Comparison of ENCODE assay signal across 8 mouse cellular contexts in genomic region chr1:165814521-165815278, GRCm38 (mm10). TPM values are rescaled to one million over a fixed set of nuclear protein-coding genes. Genes with fewer than 3 reads are reported as not detected.
DNase-seq lines count a peak whose midpoint lies in the region; ATAC-seq lines count a peak whose summit lies in the region.

No protein-coding gene starts in this region.

- ATAC-seq in kidney, embryonic 14.5 days (ENCODE audit: low FRiP score, low TSS enrichment), result no peak
- ATAC-seq in midbrain, embryonic 16.5 days, result peak; percentile 18

- H3K4me3 ChIP-seq in kidney, embryonic 14.5 days (ENCODE audit: low read length), result no peak overlapping the region
- H3K4me3 ChIP-seq in embryonic facial prominence, embryonic 10.5 days, result peak overlapping the region; percentile 21; the same call in 1 of the 2 replicates
- H3K4me3 ChIP-seq in midbrain, embryonic 16.5 days (ENCODE audit: low read depth, low read length), result no peak overlapping the region

- no peak overlapping the region for H3K27ac ChIP-seq in kidney, embryonic 14.5 days (ENCODE audit: low read depth, low read length)
- H3K27ac ChIP-seq in embryonic facial prominence, embryonic 10.5 days (replicated peaks), result peak overlapping the region; percentile 82
- peak overlapping the region; percentile 74 for H3K27ac ChIP-seq in midbrain, embryonic 16.5 days (ENCODE audit: low read length)

- H3K9ac ChIP-seq in kidney, embryonic 14.5 days (ENCODE audit: low read depth, low read length), result no peak overlapping the region
- peak overlapping the region; percentile 35; the same call in 1 of the 2 replicates for H3K9ac ChIP-seq in midbrain, embryonic 16.5 days (ENCODE audit: low read depth, low read length)

- H3K9me3 ChIP-seq in kidney, embryonic 14.5 days (ENCODE audit: control insufficient read depth, low read length), result no peaks in the 10 kb centered on the region
- no peaks in the 10 kb centered on the region for H3K9me3 ChIP-seq in embryonic facial prominence, embryonic 10.5 days
- H3K9me3 ChIP-seq in midbrain, embryonic 16.5 days (replicated peaks; ENCODE audit: control insufficient read depth, low read length, poor library complexity, severe bottlenecking), result no peaks in the 10 kb centered on the region

- no peak overlapping the region for H3K4me2 ChIP-seq in kidney, embryonic 14.5 days (replicated peaks; ENCODE audit: low read depth, low read length)
- 0 out of 2 replicates have a peak overlapping the region, but pooled peaks have one; percentile 14 for H3K4me2 ChIP-seq in midbrain, embryonic 16.5 days (ENCODE audit: low read length)

- 33% methylated on average over 14 of the region's 14 CpGs for WGBS in kidney, embryonic 14.5 days
- 17% methylated on average over 14 of the region's 14 CpGs for WGBS in embryonic facial prominence, embryonic 10.5 days
- 10% methylated on average over 14 of the region's 14 CpGs for WGBS in midbrain, embryonic 16.5 days

- H3K27me3 ChIP-seq in kidney, embryonic 14.5 days (ENCODE audit: control insufficient read depth, insufficient read depth, low read length), result no peaks in the 10 kb centered on the region; the same call in 1 of the 2 replicates
- peaks cover 72% of the 10 kb centered on the region for H3K27me3 ChIP-seq in embryonic facial prominence, embryonic 10.5 days (replicated peaks; ENCODE audit: low read depth, poor library complexity, severe bottlenecking)
- peaks cover 9% of the 10 kb centered on the region for H3K27me3 ChIP-seq in midbrain, embryonic 16.5 days (ENCODE audit: control insufficient read depth, insufficient read depth, low read depth, low read length)

- peaks cover 6% of the 10 kb centered on the region; the same call in 1 of the 2 replicates for H3K4me1 ChIP-seq in kidney, embryonic 14.5 days (ENCODE audit: control insufficient read depth, insufficient read depth, low read length)
- H3K4me1 ChIP-seq in embryonic facial prominence, embryonic 10.5 days, result peaks cover 72% of the 10 kb centered on the region
- peaks cover 26% of the 10 kb centered on the region for H3K4me1 ChIP-seq in midbrain, embryonic 16.5 days (ENCODE audit: control insufficient read depth, insufficient read depth, low read length)

- peak; percentile 21 for DNase-seq in kidney, postnatal 10 days
- peak; percentile 31 for DNase-seq in embryonic facial prominence, embryonic 10.5 days (ENCODE audit: low spot score)
- DNase-seq in heart, postnatal 4 days, result peak; percentile 20
- DNase-seq in cerebellum, adult 9-11 months, result no peak
- DNase-seq in spleen, postnatal 10 days (ENCODE audit: low spot score in 2 of 2), result no peak
- no peak for DNase-seq in adrenal gland, postnatal 25 days

- H3K36me3 ChIP-seq in kidney, embryonic 14.5 days (ENCODE audit: control insufficient read depth, insufficient read depth, low read length), result no peaks in the 10 kb centered on the region
- no peaks in the 10 kb centered on the region for H3K36me3 ChIP-seq in embryonic facial prominence, embryonic 10.5 days (replicated peaks)
- no peaks in the 10 kb centered on the region for H3K36me3 ChIP-seq in midbrain, embryonic 16.5 days (ENCODE audit: control insufficient read depth, insufficient read depth, low read length)

RNA-seq across cellular contexts. Expression of gene Cd247, which starts 26.2 kb away (rescaled TPM):
- polyA plus RNA-seq in kidney, embryonic 14.5 days (2014; fragmentation: Nextera tagmentation; extraction: Ambion mirVana), result 0.88 and 1.2 TPM in 2 replicates
- polyA plus RNA-seq in embryonic facial prominence, embryonic 10.5 days (2016; fragmentation: Nextera tagmentation; extraction: Ambion mirVana), result 1.6 and 1.7 TPM in 2 replicates
- under 1 TPM; 0.29 to 0.69 TPM for total RNA-seq in heart, postnatal 4 days (2021)
- polyA plus RNA-seq in midbrain, embryonic 16.5 days (2015; fragmentation: Nextera tagmentation; extraction: Ambion mirVana), result 1.2 and 1.3 TPM in 2 replicates
- total RNA-seq in adrenal gland, postnatal 25 days (2021), result 0.30 TPM in 1 of 2 replicates, not detected in the other

RNA-seq across cellular contexts. Expression of gene Creg1, which starts 51.2 kb away (rescaled TPM):
- polyA plus RNA-seq in kidney, embryonic 14.5 days (2014; fragmentation: Nextera tagmentation; extraction: Ambion mirVana), result 53.8 and 56.9 TPM in 2 replicates
- 32.4 and 40.5 TPM in 2 replicates for polyA plus RNA-seq in embryonic facial prominence, embryonic 10.5 days (2016; fragmentation: Nextera tagmentation; extraction: Ambion mirVana)
- 10 to 100 TPM; 24.3 to 28.7 TPM for total RNA-seq in heart, postnatal 4 days (2021)
- polyA plus RNA-seq in midbrain, embryonic 16.5 days (2015; fragmentation: Nextera tagmentation; extraction: Ambion mirVana), result 32.6 and 33.9 TPM in 2 replicates
- total RNA-seq in adrenal gland, postnatal 25 days (2021), result 49.1 and 54.8 TPM in 2 replicates

Comparison
In these comparisons a context has a peak if more than half of its experiments do, and no peak if none do; other contexts are left out.
1. DNase-seq: peak in kidney, postnatal 10 days (single experiment), embryonic facial prominence, embryonic 10.5 days (single experiment) and heart, postnatal 4 days (single experiment); none in cerebellum, adult 9-11 months (single experiment), spleen, postnatal 10 days (0 of 2) and adrenal gland, postnatal 25 days (single experiment).